In genomic region chr11:95245456-95245855, GRCm38 (mm10) we compare ENCODE assay signal across 32 mouse cellular contexts. TPM values are rescaled to one million over a fixed set of nuclear protein-coding genes. Genes with fewer than 3 reads are reported as not detected.
"Had no signal": no experiment of that assay in that cellular context is flagged by ENCODE, and none has a peak within 500 bp of the region (broad histone marks: within the 10 kb centered on the region; RNA-seq: fewer than 3 reads in every experiment).

No protein-coding gene starts in this region.

- DNase-seq: heart, postnatal 10 days; heart, postnatal 14 days; heart, postnatal 36 days; heart, postnatal 4 days; kidney, adult 11 months; kidney, adult 18-20 months; kidney, adult 2 months; kidney, adult 8-10 months; kidney, adult 9 months; kidney, postnatal 10 days; kidney, postnatal 14 days; kidney, postnatal 25 days; kidney, postnatal 36 days; kidney, postnatal 4 days; layer of hippocampus, adult 9-11 months; layer of hippocampus, postnatal 36 days had no signal

- ATAC-seq: hindbrain, embryonic 16.5 days; hindbrain, postnatal 0 days; inflammation-experienced regulatory T-cells, adult 6 months; intestine, embryonic 15.5 days; intestine, embryonic 16.5 days; intestine, postnatal 0 days had no signal

RNA-seq across cellular contexts. Expression of gene Tac4, which starts 15.9 kb away (rescaled TPM):
- total RNA-seq: heart, postnatal 10 days; heart, postnatal 14 days; heart, postnatal 25 days; heart, postnatal 36 days; heart, postnatal 4 days; hematopoietic stem cell, adult 5-6 weeks; hindbrain, postnatal 0 days; layer of hippocampus, adult 18-20 months; layer of hippocampus, adult 2 months; layer of hippocampus, adult 8-10 months; layer of hippocampus, postnatal 10 days; layer of hippocampus, postnatal 14 days; layer of hippocampus, postnatal 25 days; layer of hippocampus, postnatal 36 days; left cerebral cortex, adult 18-20 months; left cerebral cortex, adult 2 months had no signal
